Mouse (Mus musculus): ENCODE measurements around the gene Slc19a2. TPM values are rescaled to one million over a fixed set of nuclear protein-coding genes. Genes with fewer than 3 reads are reported as not detected.
"Not testable (repeated sequence)": the region's sequence is repeated elsewhere in the genome, so short reads cannot be mapped to it uniquely, and the experiment has no call there.

The Slc19a2 gene
- 9.1 and 10.4 TPM in 2 replicates for polyA plus RNA-seq (2015; fragmentation: Nextera tagmentation; extraction: Ambion mirVana)

DNA sequence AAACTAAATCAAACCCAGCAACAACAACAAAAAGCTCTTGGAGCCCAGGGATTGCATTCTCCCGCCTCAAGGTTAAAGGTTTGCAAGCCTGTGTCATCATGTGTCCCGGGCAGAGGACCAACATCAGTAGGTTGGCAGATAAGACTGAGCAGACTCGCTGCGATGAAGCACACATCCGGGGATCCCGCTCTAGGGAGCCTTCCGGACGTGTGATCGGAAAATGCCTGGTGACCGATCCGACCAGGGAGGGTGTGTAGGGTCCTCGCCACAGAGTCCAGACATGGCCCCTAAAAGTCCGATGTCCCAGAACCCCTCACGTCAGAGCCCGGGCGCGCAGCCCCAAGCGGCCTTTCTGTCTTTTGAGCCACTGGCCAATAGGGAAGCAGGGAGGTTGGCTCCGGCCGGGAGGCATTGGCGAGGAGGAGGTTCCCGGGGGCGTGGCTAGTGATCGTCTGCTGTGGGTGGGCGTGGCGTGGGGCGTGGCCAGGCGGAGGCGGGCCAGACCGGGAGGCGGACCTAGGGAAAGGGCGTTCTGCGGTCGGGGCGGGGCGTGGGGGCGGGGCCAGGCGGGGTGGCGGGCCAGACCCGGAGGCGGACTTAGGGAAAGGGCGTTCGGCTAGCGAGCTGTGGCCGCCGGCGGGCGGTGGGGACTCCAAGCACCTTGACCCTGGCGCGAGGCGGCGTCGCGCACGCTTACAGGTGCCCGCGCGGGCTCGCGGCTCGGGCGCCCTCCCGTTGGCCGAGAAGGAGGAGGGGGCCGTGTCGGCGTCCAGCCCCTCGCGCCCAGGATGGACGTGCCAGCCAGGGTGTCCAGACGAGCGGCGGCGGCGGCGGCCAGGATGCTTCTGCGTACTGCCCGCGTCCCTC, at the start of gene Slc19a2:
Slc19a2 (plus strand) TSS at position 582 of the 867 bp plus-strand sequence.
- Histone ChIP-seq H3K4me1 (peaks cover 24% of the 10 kb centered on the region), H3K9ac (peak within 1 kb of the TSS; percentile 61), H3K9me3 (replicated peaks) (no peaks in the 10 kb centered on the region), H3K4me2 (peak within 1 kb of the TSS; percentile 78), H3K4me3 (replicated peaks) (peak within 1 kb of the TSS; percentile 62), H3K36me3 (no peaks in the 10 kb centered on the region), H3K27me3 (no peaks in the 10 kb centered on the region), H3K27ac (peak within 1 kb of the TSS; percentile 81)
- WGBS, result under 1% methylated on average over 70 of the region's 79 CpGs
- peak; percentile 97 for ATAC-seq (replicated peaks; ENCODE audit: low FRiP score)

DNA sequence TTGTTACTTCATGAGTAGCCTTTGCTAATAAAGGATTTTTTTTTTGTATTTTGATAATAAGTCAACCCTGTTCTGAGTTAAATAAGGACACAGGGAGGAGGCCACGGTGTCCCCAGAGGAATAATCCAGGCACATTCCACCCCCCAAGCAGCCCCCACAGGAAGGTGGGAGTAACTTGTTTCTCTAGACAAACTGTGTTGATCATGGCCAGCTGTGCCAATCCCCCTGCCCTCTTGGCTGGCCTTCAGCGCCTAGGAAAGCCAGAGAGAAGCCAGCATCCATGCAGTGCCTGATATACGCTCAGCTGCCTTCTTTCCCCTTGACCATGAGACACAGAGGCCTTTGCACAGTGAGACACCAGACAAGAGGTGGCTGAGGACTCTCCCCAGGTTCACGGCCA, 49.3 kb upstream of the Slc19a2 start:
- H3K9ac ChIP-seq, result no peak overlapping the region
- H3K27ac ChIP-seq, result no peak overlapping the region
- 70% methylated on average over 4 of the region's 4 CpGs for WGBS
- H3K27me3 ChIP-seq, result no peaks in the 10 kb centered on the region
- H3K4me3 ChIP-seq (replicated peaks), result no peak overlapping the region
- H3K9me3 ChIP-seq (replicated peaks), result no peaks in the 10 kb centered on the region; the same call in 1 of the 2 replicates
- H3K4me1 ChIP-seq, result no peaks in the 10 kb centered on the region
- no peak for ATAC-seq (replicated peaks; ENCODE audit: low FRiP score)
- H3K4me2 ChIP-seq, result no peak overlapping the region
- H3K36me3 ChIP-seq, result no peaks in the 10 kb centered on the region

DNA sequence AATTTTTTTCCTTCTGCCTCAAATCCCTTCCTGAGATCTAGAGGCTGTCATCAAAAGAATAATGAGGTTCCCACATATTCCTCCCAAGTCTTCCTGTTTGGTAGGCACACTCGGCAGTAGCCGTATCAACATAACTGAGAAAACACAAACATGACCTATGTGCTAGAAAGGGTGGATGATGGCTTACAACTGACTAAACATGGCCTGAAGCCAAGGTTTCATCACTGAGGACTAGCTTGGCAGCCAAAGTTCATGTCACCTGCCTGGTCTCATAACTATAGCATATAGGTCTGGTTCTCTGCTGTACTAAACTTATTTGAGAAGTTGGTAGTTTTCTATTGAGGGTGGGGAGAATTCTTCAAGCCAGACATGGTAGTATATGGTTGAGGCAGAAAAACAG, 40.4 kb upstream of the Slc19a2 start:
- Histone ChIP-seq H3K36me3 (no peaks in the 10 kb centered on the region), H3K9ac (no peak overlapping the region), H3K9me3 (replicated peaks) (no peaks in the 10 kb centered on the region), H3K4me2 (no peak overlapping the region), H3K4me1 (no peaks in the 10 kb centered on the region), H3K27me3 (no peaks in the 10 kb centered on the region), H3K4me3 (replicated peaks) (no peak overlapping the region), H3K27ac (no peak overlapping the region)
- WGBS, result 50% methylated on average over 2 of the region's 2 CpGs
- no peak for ATAC-seq (replicated peaks; ENCODE audit: low FRiP score)

DNA sequence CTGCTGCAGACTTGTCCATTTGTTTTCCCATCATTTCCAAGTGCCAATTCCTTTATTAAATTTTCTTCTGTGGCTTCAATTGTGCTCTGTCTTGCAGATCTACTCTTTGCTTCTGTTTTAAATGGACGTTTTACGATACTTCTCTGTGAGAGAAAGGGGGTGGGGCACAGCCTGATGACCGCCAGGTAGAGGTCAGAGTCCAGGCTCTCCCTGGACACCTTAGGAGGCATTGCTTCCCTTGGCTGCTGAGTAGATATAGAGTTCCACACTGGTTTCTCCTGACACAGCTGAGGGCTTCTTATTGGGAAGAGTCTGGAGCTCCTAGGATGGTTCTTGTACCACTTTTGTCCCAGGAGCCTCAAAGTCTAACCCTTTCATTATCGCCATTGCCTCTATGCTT, 37.9 kb upstream of the Slc19a2 start:
- WGBS, result 84% methylated on average over 4 of the region's 4 CpGs
- Histone ChIP-seq H3K27me3 (no peaks in the 10 kb centered on the region), H3K4me3 (replicated peaks) (no peak overlapping the region), H3K9me3 (replicated peaks) (no peaks in the 10 kb centered on the region), H3K9ac (no peak overlapping the region), H3K4me1 (peaks cover 6% of the 10 kb centered on the region; the same call in 1 of the 2 replicates), H3K36me3 (no peaks in the 10 kb centered on the region), H3K27ac (no peak overlapping the region), H3K4me2 (no peak overlapping the region)
- ATAC-seq (replicated peaks; ENCODE audit: low FRiP score), result no peak

DNA sequence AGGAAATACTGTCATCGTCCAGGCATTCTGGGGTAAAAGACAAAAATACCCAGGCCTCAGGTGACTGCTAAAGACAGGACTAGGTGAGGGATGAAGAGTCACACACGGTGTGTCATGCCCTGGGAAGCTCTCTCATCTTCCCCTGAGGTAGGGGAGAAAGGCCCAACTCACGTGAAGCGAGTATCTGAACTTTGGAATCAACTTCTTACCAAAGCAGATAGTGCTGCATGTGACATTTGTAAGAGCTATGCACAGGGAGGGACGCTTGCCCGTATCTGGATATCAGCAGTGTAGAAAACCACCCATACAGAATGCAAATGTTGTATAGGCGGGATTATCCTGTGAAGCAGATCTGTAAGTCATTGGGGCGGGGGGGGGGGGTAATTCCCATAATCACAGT, 36.2 kb upstream of the Slc19a2 start:
- peaks cover 8% of the 10 kb centered on the region for H3K4me1 ChIP-seq
- no peaks in the 10 kb centered on the region for H3K9me3 ChIP-seq (replicated peaks)
- no peak overlapping the region for H3K27ac ChIP-seq
- no peak overlapping the region for H3K9ac ChIP-seq
- no peak for ATAC-seq (replicated peaks; ENCODE audit: low FRiP score)
- H3K4me3 ChIP-seq (replicated peaks), result no peak overlapping the region
- H3K27me3 ChIP-seq, result no peaks in the 10 kb centered on the region
- 85% methylated on average over 8 of the region's 8 CpGs for WGBS
- no peaks in the 10 kb centered on the region for H3K36me3 ChIP-seq
- H3K4me2 ChIP-seq, result no peak overlapping the region

DNA sequence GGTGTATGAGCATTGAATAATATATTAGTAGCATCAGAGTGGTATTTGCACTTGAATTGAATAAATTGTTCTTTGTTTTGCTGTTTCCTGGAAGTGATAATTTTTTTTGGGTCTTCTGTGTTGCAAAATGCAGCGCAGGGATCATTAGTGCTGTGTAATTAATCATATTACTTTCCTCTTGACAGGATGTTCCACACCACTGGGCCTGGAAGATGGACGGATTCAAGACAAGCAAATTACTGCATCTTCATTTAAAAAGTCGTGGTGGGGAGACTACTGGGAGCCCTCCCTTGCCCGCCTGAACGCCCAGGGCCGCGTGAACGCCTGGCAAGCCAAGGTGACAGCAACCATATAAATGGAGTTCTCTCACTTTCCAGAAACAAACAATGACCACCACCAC, 34.7 kb upstream of the Slc19a2 start:
- no peak overlapping the region for H3K27ac ChIP-seq
- H3K4me1 ChIP-seq, result peaks cover 15% of the 10 kb centered on the region
- H3K27me3 ChIP-seq, result no peaks in the 10 kb centered on the region
- no peak overlapping the region for H3K4me3 ChIP-seq (replicated peaks)
- H3K9me3 ChIP-seq (replicated peaks), result no peaks in the 10 kb centered on the region
- H3K36me3 ChIP-seq, result no peaks in the 10 kb centered on the region
- 19% methylated on average over 8 of the region's 8 CpGs for WGBS
- H3K9ac ChIP-seq, result no peak overlapping the region
- ATAC-seq (replicated peaks; ENCODE audit: low FRiP score), result no peak
- no peak overlapping the region for H3K4me2 ChIP-seq

DNA sequence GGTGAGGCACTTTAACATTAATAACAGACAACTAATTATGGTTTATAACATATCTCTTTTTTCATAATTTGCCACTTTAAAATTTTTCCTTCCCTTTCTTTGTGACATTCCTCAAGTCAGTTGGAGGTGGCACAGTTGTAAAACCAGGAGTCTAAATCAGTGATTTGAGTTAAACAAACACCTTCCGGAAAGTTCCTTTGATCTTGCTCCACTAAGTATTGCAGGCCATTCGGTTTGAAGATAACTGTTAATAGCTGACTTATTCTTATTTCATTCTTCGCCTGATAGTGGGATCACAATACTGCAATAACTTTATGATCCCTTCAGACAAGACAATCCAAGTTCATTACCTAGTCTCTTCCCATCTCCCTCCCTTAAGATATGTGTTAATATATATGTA, 33.7 kb upstream of the Slc19a2 start:
- H3K36me3 ChIP-seq, result no peaks in the 10 kb centered on the region
- no peak overlapping the region for H3K9ac ChIP-seq
- no peak overlapping the region for H3K27ac ChIP-seq
- no peaks in the 10 kb centered on the region for H3K9me3 ChIP-seq (replicated peaks)
- H3K27me3 ChIP-seq, result no peaks in the 10 kb centered on the region
- no peak overlapping the region for H3K4me2 ChIP-seq
- no peak for ATAC-seq (replicated peaks; ENCODE audit: low FRiP score)
- H3K4me3 ChIP-seq (replicated peaks), result no peak overlapping the region
- peaks cover 15% of the 10 kb centered on the region for H3K4me1 ChIP-seq
- WGBS, result 39% methylated on average over 3 of the region's 3 CpGs

DNA sequence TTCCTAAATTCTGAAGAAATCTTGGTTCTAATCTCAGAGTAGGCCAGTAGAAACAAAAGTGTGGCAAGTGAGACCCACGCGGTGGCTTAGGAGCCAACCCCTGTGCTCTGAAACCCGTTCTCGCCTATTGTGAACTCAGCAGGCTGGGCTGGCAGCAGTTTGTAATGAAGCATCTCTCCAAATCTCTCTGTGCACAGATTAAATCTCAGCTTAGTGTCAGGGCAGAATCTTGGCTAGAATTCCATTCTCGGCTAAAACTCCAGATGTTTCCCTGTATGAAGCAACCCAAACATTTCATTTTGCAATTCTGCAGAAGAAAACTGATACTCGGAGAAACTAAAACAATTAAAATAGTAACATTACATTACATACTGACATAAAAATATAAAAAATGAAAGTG, 33.3 kb upstream of the Slc19a2 start:
- 70% methylated on average over 6 of the region's 6 CpGs for WGBS
- Histone ChIP-seq H3K36me3 (no peaks in the 10 kb centered on the region), H3K9ac (no peak overlapping the region), H3K27me3 (no peaks in the 10 kb centered on the region), H3K4me1 (peaks cover 15% of the 10 kb centered on the region), H3K9me3 (replicated peaks) (no peaks in the 10 kb centered on the region), H3K4me2 (no peak overlapping the region), H3K4me3 (replicated peaks) (no peak overlapping the region), H3K27ac (no peak overlapping the region)
- ATAC-seq (replicated peaks; ENCODE audit: low FRiP score), result no peak

DNA sequence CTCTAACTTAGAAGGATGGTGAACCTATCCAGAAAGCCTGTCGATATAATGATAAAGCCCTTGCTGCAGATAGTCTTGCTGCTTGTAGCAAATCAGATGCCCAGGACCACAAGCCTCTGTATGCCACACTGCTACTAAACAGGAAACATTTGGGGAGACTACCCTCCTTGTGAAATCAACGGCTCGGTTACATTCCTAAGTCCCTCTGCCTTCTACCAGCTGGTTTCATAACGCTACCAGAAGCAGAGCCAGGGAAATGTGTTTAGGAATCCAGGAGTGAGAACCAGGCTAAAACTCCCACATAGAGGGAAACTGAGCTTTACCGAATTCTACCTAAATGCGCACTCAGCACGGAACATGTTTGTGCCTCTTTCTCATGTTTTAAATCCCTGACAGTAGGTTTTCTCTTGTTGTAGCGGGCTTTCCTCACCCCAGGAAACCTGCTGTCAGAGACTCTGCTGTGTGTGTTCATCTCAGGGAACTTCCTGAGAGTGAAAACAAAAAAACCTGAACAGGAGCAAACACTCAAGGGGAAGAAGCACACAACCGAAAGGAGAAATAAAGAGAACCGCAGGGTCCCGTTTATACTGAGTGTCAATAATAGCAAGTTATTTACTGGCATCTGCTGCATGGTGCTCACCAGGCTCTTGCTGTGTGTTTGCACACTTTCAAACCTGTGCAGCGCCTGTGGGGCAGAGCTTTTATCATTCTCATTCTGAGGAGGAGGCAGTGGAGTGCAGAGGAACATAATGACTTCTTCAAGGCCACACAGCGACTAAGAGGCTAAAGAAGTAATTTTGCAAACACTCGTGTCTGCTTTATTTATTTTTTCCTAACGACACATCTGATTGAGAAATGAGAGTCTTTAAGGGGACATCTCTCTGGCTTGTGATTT, 30.8 kb upstream of the Slc19a2 start:
- ATAC-seq (replicated peaks; ENCODE audit: low FRiP score), result no peak
- Histone ChIP-seq H3K4me3 (replicated peaks) (no peak overlapping the region), H3K36me3 (no peaks in the 10 kb centered on the region), H3K9ac (no peak overlapping the region), H3K27ac (no peak overlapping the region), H3K9me3 (replicated peaks) (no peaks in the 10 kb centered on the region), H3K4me1 (peaks cover 15% of the 10 kb centered on the region), H3K4me2 (peak overlapping the region; percentile 29; the same call in 1 of the 2 replicates), H3K27me3 (peaks cover 4% of the 10 kb centered on the region)
- 46% methylated on average over 15 of the region's 15 CpGs for WGBS

DNA sequence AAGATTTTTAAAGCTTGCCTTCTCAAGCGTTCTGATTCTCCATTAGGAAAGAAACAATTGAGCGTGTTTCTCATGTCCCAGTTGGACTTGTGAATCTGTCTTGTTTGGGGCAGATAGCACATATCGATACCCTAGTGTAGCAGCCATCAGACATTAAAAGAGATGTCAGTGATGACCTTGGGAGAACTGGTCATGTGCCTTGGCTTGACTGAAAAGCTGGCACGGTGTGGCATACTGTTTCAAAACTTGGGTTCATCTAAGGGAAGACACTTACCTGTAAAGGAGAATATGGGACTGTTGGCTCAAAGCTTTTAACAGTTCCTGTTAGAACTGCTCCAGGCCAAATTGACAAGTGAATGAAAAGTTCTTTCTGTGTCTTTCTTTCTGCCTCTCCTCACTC, 28.6 kb upstream of the Slc19a2 start:
- no peak for ATAC-seq (replicated peaks; ENCODE audit: low FRiP score)
- H3K4me1 ChIP-seq, result peaks cover 11% of the 10 kb centered on the region; the same call in 1 of the 2 replicates
- H3K27me3 ChIP-seq, result peaks cover 7% of the 10 kb centered on the region
- no peak overlapping the region for H3K4me2 ChIP-seq
- H3K27ac ChIP-seq, result no peak overlapping the region
- 85% methylated on average over 4 of the region's 4 CpGs for WGBS
- H3K9ac ChIP-seq, result no peak overlapping the region
- no peaks in the 10 kb centered on the region for H3K9me3 ChIP-seq (replicated peaks)
- no peaks in the 10 kb centered on the region for H3K36me3 ChIP-seq
- H3K4me3 ChIP-seq (replicated peaks), result no peak overlapping the region

DNA sequence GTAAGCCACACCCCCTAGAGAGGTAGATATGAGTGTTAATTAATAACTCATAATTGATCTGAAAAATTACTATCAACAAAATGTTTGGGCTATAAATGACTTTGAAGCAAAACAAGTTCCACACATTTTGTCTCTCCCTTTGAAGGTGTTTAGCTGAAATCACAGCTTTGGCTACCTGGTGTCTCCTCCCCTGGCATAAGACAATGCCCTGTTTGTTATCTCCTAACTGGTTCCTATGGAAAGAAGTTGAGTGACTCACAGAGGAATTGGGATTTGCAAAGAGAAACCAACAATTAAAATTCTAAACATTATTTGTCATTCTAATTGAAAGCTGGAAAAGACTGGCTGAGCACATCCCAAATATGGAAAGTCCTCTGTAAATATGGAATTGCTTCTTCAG, 25.8 kb upstream of the Slc19a2 start:
- peaks cover 3% of the 10 kb centered on the region; the same call in 1 of the 2 replicates for H3K4me1 ChIP-seq
- H3K36me3 ChIP-seq, result no peaks in the 10 kb centered on the region
- H3K4me3 ChIP-seq (replicated peaks), result no peak overlapping the region
- ATAC-seq (replicated peaks; ENCODE audit: low FRiP score), result no peak
- H3K9ac ChIP-seq, result no peak overlapping the region
- no peak overlapping the region for H3K4me2 ChIP-seq
- peaks cover 7% of the 10 kb centered on the region for H3K27me3 ChIP-seq
- no peak overlapping the region for H3K27ac ChIP-seq
- H3K9me3 ChIP-seq (replicated peaks), result no peaks in the 10 kb centered on the region

DNA sequence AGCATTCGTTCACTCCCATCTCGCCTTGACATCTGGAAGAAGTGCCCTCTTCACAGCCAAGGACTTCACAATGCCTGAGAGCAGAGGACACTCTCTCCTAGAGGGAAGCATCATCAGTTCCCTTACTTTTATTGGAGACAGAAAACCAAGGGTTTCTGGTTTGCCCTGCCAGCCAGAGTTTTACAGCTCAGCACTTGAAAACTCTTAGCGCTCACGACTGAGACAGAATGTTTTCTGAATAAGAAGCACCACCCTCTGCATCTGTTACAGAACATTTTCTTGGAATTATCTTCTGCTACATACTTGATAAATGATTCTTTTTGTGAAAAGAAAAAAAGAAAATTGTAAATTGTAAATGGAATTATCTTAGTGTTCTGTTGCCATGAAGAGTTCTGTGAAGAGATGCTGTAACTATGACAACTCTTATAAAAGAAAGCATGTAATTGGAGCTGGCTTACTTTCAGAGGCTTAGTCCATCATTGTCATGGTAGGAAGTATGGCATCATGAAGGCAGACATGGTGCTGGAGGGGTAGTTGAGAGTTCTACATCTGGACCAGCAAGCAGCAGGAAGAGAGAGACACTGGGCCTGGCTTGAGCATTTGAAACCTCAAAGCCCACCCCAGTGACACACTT, 16.8 kb upstream of the Slc19a2 start:
- not testable (repeated sequence) for H3K4me1 ChIP-seq; ATAC-seq (replicated peaks; ENCODE audit: low FRiP score); H3K4me3 ChIP-seq (replicated peaks); H3K9ac ChIP-seq; H3K27me3 ChIP-seq; H3K36me3 ChIP-seq; H3K4me2 ChIP-seq; H3K27ac ChIP-seq; H3K9me3 ChIP-seq (replicated peaks)
- WGBS, result 84% methylated on average over 2 of the region's 4 CpGs

All from kidney, embryonic 15.5 days (tissue).